Mouse (Mus musculus): ENCODE results near the gene Cd79a. TPM values are rescaled to one million over a fixed set of nuclear protein-coding genes. Genes with fewer than 3 reads are reported as not detected.
A peak's percentile ranks its signal among the peaks of the same experiment; 100 is the strongest.

The Cd79a gene
- polyA plus RNA-seq, 1 experiment from 2014 or later: 0.49 TPM

DNA sequence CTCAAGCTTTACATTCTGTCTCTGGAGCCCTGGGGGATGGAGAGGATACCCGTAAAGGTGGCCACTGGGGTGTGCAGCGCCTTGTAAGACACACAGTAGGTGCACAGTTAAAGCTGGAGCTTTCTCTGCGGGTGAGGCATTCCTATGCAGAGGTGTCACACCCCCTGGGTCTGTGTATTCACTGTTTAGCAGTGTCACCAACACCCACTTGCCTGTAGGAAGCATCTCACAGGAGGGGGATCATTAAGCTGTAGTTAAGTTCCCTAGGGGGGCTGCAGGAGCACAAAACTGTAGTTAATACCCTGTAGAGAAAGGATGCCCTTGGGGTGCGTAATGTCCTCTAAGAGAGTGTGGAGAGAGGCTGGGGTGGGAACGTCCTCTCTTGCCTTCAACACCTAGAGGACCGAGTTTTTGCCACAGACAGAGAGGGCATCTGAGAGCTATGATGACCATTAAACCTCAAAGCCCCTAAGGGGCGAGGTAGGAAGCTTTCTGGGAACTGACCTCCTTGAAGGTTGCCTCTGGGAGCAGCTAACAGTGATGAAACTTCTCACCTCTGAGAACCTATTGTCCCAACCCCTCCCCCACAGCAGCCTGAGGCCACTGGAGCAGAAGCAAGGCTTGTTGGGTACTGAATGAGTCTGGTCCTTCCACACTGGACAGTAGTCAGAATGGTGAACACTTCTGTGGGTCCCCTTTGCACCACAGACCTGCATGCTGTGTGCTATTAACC lies 50.3 kb downstream of the Cd79a start:
- H3K4me3 ChIP-seq: no peak overlapping the region
- H3K9me3 ChIP-seq: no peaks in the 10 kb centered on the region
- H3K4me2 ChIP-seq: no peak overlapping the region
- H3K4me1 ChIP-seq: peaks cover 38% of the 10 kb centered on the region
- 3% methylated on average over 7 of the region's 7 CpGs for WGBS
- no peak for ATAC-seq (replicated peaks)
- H3K27me3 ChIP-seq (replicated peaks): peaks cover 91% of the 10 kb centered on the region
- H3K36me3 ChIP-seq (replicated peaks): no peaks in the 10 kb centered on the region
- H3K9ac ChIP-seq: no peak overlapping the region
- H3K27ac ChIP-seq: no peak overlapping the region

DNA sequence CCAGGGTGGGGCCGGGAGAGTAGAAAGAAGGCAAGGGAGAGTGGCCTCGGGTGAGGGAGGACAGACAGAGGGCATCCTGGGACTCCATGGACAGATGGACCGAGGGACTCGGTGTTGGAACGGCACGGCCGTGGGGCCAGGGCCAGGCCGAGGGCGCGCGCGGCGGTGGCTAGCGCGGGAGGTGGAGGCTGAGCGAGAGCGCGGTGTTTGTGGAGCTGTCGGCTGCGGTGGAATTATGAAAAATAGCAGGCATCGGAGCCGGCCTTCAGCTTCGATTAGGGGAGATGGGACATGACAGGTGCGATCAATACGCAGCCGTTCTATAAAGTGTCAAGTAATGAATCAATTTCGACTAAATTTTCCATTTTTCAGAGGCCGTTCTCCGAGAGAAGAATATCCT lies 51.6 kb downstream of the Cd79a start:
- WGBS: under 1% methylated on average over 29 of the region's 29 CpGs
- H3K9ac ChIP-seq: peak overlapping the region; percentile 25; the same call in 1 of the 2 replicates
- H3K27ac ChIP-seq: no peak overlapping the region
- peak overlapping the region; percentile 47 for H3K4me2 ChIP-seq
- no peaks in the 10 kb centered on the region for H3K36me3 ChIP-seq (replicated peaks)
- H3K27me3 ChIP-seq (replicated peaks): peaks cover 91% of the 10 kb centered on the region
- H3K4me1 ChIP-seq: peaks cover 32% of the 10 kb centered on the region
- ATAC-seq (replicated peaks): no peak
- peak overlapping the region; percentile 23 for H3K4me3 ChIP-seq
- H3K9me3 ChIP-seq: no peaks in the 10 kb centered on the region

DNA sequence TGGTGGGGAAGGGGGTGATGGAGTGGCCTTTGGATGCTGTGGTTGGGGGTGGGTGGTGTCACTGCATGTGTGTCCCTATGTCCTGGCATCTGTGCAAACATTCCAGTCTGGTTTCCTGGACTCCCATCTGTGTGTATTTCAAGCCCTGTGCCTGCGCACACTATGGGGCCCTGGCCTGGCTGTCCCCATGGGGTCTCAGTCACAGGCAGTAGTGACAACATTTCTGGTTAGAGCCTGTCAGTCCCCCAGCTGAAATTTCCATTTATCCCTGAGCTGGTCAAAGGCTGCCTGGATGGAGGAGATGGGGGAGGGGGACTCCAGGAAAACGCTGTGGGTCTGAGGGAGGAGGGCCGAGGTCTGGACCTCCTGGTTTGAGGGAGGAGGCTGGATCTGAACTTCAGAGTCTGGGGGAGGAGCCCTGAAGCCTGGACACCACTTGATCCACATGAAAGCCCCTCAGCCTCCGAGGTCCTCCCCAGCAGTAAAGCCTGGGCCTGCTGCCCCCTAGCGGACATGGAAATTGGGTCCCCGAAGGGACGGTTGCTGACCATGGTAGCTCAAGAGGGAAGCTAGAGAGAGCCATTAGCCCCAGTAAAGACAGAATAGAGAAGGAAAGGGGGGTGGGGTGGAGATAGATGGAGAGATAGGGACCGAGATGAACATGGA lies 52.9 kb downstream of the Cd79a start:
- Histone ChIP-seq H3K9ac (no peak overlapping the region), H3K9me3 (no peaks in the 10 kb centered on the region), H3K27ac (no peak overlapping the region), H3K4me1 (peaks cover 33% of the 10 kb centered on the region), H3K36me3 (replicated peaks) (no peaks in the 10 kb centered on the region), H3K4me2 (no peak overlapping the region), H3K27me3 (replicated peaks) (peaks cover 81% of the 10 kb centered on the region), H3K4me3 (no peak overlapping the region)
- WGBS: under 1% methylated on average over 8 of the region's 8 CpGs
- ATAC-seq (replicated peaks): peak; percentile 24

Other genes with a start within 250 kb of the Cd79a start
- gene Tex101, start 220.7 kb upstream of the Cd79a start, polyA plus RNA-seq (2015; fragmentation: Nextera tagmentation; extraction: Ambion mirVana): 0.17 TPM in 1 of 2 replicates, not detected in the other
- not detected in 2 replicates for gene BC049730, start 188.1 kb upstream of the Cd79a start, polyA plus RNA-seq (2015; fragmentation: Nextera tagmentation; extraction: Ambion mirVana)
- gene Gm4763, start 170.5 kb upstream of the Cd79a start, polyA plus RNA-seq (2015; fragmentation: Nextera tagmentation; extraction: Ambion mirVana): not detected in 2 replicates
- gene Cd177, start 137.1 kb upstream of the Cd79a start, polyA plus RNA-seq (2015; fragmentation: Nextera tagmentation; extraction: Ambion mirVana): 0.27 and 0.57 TPM in 2 replicates
- gene Ceacam10, start 120.2 kb upstream of the Cd79a start, polyA plus RNA-seq (2015; fragmentation: Nextera tagmentation; extraction: Ambion mirVana): 0.18 TPM in 1 of 2 replicates, not detected in the other
- gene Gm9844, start 35.2 kb upstream of the Cd79a start, polyA plus RNA-seq (2015; fragmentation: Nextera tagmentation; extraction: Ambion mirVana): 34.4 and 34.5 TPM in 2 replicates
- gene Lypd4, start 27.4 kb upstream of the Cd79a start, polyA plus RNA-seq (2015; fragmentation: Nextera tagmentation; extraction: Ambion mirVana): 0.13 TPM in 1 of 2 replicates, not detected in the other
- 0.13 and 0.41 TPM in 2 replicates for gene Dmrtc2, start 27.3 kb upstream of the Cd79a start, polyA plus RNA-seq (2015; fragmentation: Nextera tagmentation; extraction: Ambion mirVana)
- gene Rps19, start 13.0 kb upstream of the Cd79a start, polyA plus RNA-seq (2015; fragmentation: Nextera tagmentation; extraction: Ambion mirVana): 1,081 and 1,108 TPM in 2 replicates
- gene Arhgef1, start 5.5 kb downstream of the Cd79a start, polyA plus RNA-seq (2015; fragmentation: Nextera tagmentation; extraction: Ambion mirVana): 69.9 and 70.0 TPM in 2 replicates
- gene Gm4881, start 47.1 kb downstream of the Cd79a start, polyA plus RNA-seq (2015; fragmentation: Nextera tagmentation; extraction: Ambion mirVana): 5.0 and 6.4 TPM in 2 replicates
- 275 and 289 TPM in 2 replicates for gene Rabac1, start 75.4 kb downstream of the Cd79a start, polyA plus RNA-seq (2015; fragmentation: Nextera tagmentation; extraction: Ambion mirVana)
- gene Atp1a3, start 108.6 kb downstream of the Cd79a start, polyA plus RNA-seq (2015; fragmentation: Nextera tagmentation; extraction: Ambion mirVana): 405 and 430 TPM in 2 replicates
- gene Grik5, start 175.0 kb downstream of the Cd79a start, polyA plus RNA-seq (2015; fragmentation: Nextera tagmentation; extraction: Ambion mirVana): 19.5 and 22.1 TPM in 2 replicates
- 39.1 and 41.3 TPM in 2 replicates for gene Zfp574, start 175.2 kb downstream of the Cd79a start, polyA plus RNA-seq (2015; fragmentation: Nextera tagmentation; extraction: Ambion mirVana)